Mouse (Mus musculus): ENCODE results near the gene Cenpp. TPM values are rescaled to one million over a fixed set of nuclear protein-coding genes. Genes with fewer than 3 reads are reported as not detected.

The Cenpp gene
- total RNA-seq, 4 experiments from 2014 or later, result 0.67 to 1.8 (median 0.94) TPM

DNA sequence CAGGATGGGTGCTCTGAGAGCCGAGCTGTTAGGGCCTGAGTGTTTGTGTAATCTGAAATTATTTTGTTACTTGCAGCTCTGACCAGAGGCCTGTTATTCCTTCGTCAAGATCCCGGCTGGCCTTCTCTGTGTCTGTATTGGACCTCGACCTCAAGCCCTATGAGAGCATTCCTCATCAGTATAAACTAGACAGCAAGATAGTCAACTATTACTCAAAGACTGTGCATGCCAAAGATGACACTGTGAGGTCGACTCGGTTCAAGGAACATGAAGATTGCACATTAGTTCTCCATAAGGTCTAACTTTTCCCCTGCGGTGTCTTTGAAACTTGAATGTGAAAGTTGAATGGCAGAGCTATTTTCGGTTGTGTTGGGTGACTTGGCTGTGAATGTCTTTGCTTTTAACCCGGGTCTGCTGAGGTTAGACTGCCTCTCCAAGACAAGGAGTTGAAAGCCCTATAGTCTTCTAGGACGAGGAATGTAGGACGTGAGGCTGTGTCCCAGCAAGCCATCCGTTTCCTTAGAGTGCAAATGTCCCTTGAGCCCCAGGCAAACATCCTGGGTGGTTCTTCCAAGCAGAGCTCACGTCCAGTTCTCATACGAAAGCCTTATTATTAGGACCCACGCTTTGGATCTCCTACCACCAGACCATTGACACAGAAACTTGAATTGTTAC, 191.0 kb downstream of the Cenpp start:
- peak in 1 of 2 experiments; percentile 18 for DNase-seq (ENCODE audit: low spot score in 2 of 2)

DNA sequence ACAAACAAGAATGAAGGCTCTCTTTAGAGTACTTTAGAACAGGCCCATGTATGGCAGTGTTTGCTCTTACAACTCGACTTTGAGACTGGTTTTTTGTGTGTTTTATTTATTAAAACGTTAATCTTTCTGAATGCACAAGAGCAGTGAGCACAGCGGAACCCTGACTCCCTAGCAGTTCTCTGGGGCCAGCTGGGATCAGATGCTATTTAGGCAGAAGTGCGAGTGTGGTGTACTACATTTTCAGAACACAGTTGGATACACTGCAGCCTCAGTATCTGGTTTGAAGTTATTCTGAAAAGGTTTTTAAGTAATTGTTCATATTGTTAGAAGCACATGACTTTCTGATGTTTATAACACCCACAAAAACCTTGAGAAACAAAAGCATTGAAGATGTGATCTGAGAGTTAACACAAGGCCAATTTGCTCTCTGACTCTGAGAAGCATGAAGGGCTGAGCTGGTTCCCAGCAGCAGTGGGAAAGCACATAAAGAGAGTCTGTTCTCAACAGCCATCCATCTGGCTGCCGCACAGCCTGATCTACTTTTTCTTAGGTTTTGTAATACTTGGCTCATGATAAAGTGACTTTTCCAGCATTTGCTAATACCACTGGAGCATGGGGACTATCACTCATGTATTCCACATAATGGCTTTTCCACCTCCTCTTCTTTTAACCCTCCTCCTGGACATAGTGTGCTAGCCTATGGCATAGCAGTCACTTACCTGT, 191.7 kb downstream of the Cenpp start:
- DNase-seq (ENCODE audit: low spot score in 2 of 2), result peak in 1 of 2 experiments; percentile 39

GRCm38 (mm10) chr13:49460276-49460675, 192.3 kb downstream of the Cenpp start:
- DNase-seq (ENCODE audit: low spot score in 2 of 2), result no peak

- peak; percentile 62 to 71 for DNase-seq (ENCODE audit: low spot score in 2 of 2)
These were observed 203.3 kb downstream of the Cenpp start for GRCm38 (mm10) chr13:49449318-49449749.

GRCm38 (mm10) chr13:49444451-49444850, 208.1 kb downstream of the Cenpp start:
- DNase-seq (ENCODE audit: low spot score in 2 of 2), result no peak

DNA sequence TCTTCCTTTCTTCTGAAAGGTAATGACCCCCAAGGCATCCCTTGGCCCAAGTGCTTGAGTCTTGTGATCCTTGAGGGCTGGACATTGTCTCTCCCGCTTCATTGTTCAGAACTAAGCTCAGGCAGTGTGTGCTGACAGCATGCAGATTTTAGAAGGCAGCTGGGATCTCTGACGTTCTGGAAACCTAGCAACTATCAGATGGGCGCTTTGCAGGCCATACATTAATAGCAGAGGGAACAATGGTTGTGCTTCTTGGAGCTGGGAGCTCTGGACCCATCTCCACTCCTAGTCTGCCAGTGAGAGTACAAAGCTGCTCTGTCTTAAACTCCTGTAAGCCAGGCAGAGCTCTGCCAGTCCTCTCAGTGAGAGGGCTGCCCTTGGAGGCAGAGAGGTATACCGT, 216.4 kb downstream of the Cenpp start:
- DNase-seq (ENCODE audit: low spot score in 2 of 2), result no peak

GRCm38 (mm10) chr13:49435745-49436144, 216.8 kb downstream of the Cenpp start:
- no peak for DNase-seq (ENCODE audit: low spot score in 2 of 2)

DNA sequence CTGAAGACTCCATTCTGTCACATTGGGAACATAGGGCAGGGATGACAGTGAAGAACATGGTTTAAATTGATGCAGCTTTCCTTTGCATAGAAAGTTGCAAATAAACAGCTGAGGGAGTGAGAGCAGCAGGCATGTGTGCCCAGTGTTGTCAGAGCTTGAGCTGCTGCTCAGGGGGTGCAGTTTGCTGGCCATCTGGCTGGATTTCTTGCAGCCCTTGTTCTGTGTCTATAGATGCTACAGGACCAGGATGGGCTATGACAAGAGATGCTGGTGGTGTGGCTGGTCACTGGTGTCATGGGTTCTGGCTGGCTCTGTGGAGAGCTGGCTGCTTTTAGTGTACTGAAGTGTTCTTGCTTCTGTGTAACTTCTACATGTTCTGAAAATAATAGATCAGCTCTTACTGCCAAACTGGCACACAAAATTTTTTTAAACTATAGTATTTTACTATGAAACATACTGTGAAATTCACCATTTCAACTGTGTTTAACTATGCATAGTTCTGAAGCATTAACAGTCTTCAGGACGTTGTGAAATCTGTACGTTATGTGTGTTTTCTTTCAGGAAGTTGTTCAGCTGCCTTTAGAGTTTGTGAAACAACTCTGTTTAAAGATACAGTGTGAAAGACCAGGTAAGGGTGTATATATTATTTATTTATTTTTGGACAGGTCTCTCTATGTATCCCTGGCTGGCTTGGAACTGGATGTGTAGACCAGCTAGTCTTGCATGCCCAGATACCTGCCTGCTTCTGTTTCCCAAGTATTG, 219.1 kb downstream of the Cenpp start:
- no peak for DNase-seq (ENCODE audit: low spot score in 2 of 2)

- DNase-seq (ENCODE audit: low spot score in 2 of 2), result no peak
These were observed 222.1 kb downstream of the Cenpp start for GRCm38 (mm10) chr13:49430529-49430928.

DNA sequence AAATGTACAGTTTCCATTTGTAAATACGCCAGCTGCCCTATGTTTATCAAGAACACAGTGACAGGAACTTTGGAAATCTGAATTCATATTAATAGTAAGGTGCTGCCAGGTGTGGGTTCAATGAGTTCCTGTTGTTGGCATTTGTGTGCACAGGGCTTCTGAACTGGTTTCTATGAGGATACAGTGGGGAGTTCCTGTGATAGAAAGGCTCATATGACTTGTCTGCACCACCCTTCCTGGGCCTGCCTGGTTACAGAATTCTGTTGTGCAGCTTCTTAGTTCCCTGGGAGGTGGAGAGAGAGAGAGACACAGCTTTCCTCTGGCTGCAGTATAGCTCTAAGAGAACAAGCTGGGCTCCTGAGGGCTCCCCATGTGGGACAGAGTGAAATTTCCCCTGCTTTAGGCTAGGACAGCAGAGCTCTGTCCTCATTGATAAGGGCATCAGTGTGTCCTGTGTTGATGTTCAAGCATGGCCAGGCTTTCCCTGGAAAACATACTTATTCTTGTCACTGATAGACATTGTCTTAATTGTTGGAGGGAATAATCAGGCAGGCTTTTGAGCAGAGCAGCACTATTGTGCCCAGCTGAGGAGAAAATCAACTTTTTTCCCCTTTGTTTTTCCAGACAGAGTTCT, 224.4 kb downstream of the Cenpp start:
- no peak for DNase-seq (ENCODE audit: low spot score in 2 of 2)

GRCm38 (mm10) chr13:49426736-49427135, 225.8 kb downstream of the Cenpp start:
- no peak for DNase-seq (ENCODE audit: low spot score in 2 of 2)

DNA sequence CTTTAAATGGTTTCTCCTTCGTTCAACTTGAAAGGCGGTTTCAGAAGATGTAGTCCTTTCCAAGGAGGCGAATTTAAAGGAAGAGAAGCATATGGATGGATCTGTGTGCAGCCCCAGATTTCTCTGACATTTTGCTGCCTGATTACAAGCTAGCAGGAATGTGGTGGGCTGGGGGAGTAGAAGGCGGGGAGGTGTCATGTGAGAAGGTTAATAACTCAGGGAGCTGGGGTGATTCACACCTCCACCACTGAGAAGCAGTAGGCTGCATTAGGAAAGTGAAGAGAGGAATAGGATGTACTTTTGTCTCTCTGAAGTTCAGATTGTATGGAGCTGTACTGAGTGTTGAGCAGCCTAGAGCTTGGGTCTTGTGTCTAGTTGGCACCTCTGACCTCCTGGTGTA, 230.6 kb downstream of the Cenpp start:
- DNase-seq (ENCODE audit: low spot score in 2 of 2), result no peak

- peak in 1 of 2 experiments; percentile 6 for DNase-seq (ENCODE audit: low spot score in 2 of 2)
These were observed 231.0 kb downstream of the Cenpp start for GRCm38 (mm10) chr13:49421606-49421917.

GRCm38 (mm10) chr13:49420754-49421605, 231.6 kb downstream of the Cenpp start, which contains the start of gene Ippk:
TSS of gene Ippk (plus strand) at chr13:49421249.
- peak; percentile 96 to 99 for DNase-seq (ENCODE audit: low spot score in 2 of 2)

Other genes with a start within 250 kb of the Cenpp start
- gene Ippk, start 231.5 kb downstream of the Cenpp start, total RNA-seq (2022), result 1 to 10 TPM; 6.1 to 7.6 (median 7.0) TPM
- gene Tes3-ps, start 159.5 kb downstream of the Cenpp start, total RNA-seq (2022), result 1 to 10 TPM; 1.3 to 2.0 (median 1.7) TPM
- gene Ecm2, start 148.0 kb downstream of the Cenpp start, total RNA-seq (2022), result 1 to 10 TPM; 3.7 to 7.9 (median 5.6) TPM
- gene Aspn, start 108.3 kb downstream of the Cenpp start, total RNA-seq (2022), result 10 to 100 TPM in 2 of 4 experiments, 1 to 10 TPM in 2; 6.7 to 15.4 (median 9.9) TPM
- gene Omd, start 70.3 kb downstream of the Cenpp start, total RNA-seq (2022), result 1 to 10 TPM in 2 of 4 experiments, under 1 TPM in 2; 0.68 to 3.6 (median 1.8) TPM
- 10 to 100 TPM; 12.6 to 36.1 (median 29.0) TPM for gene Ogn, start 44.7 kb downstream of the Cenpp start, total RNA-seq (2022)
- 10 to 100 TPM; 12.0 to 16.5 (median 13.6) TPM for gene Nol8, start 293 bp upstream of the Cenpp start, total RNA-seq (2022)
- 10 to 100 TPM; 64.6 to 90.8 (median 87.8) TPM for gene Iars, start 29.3 kb upstream of the Cenpp start, total RNA-seq (2022)
- not detected for gene Gm30302, start 146.2 kb upstream of the Cenpp start, total RNA-seq (2022)

Data from gastrocnemius, adult 8-10 months (tissue).